In genomic region chr5:121660059-121660896, GRCm38 (mm10) we compare ENCODE assay signal across 8 mouse cellular contexts. TPM values are rescaled to one million over a fixed set of nuclear protein-coding genes. Genes with fewer than 3 reads are reported as not detected.
DNase-seq lines count a peak whose midpoint lies in the region; ATAC-seq and TF ChIP-seq lines count a peak whose summit lies in the region.

Gene Acad10 (minus strand): TSS chr5:121660514.
Gene Brap (plus strand): TSS chr5:121660563.

- TF ChIP-seq EP300 in CH12.LX (IDR thresholded peaks at IDR 0.05; ENCODE audit: low read length), result no peak
- TF ChIP-seq EP300 in heart, postnatal 0 days (IDR thresholded peaks at IDR 0.05; ENCODE audit: low read depth), result no peak

- H3K4me3 ChIP-seq in CH12.LX (replicated peaks in 1 of 3; ENCODE audit: low read depth in 2 of 3, low read length in 2 of 3, poor library complexity in 1 of 3), result peak within 1 kb of the TSS; percentile 87 to 99 (median 91)
- peak within 1 kb of the TSS; percentile 98 for H3K4me3 ChIP-seq in forebrain, embryonic 12.5 days (replicated peaks)
- H3K4me3 ChIP-seq in heart, postnatal 0 days (ENCODE audit: low read depth, low read length), result peak within 1 kb of the TSS; percentile 99
- H3K4me3 ChIP-seq in liver, embryonic 16.5 days (ENCODE audit: low read depth, low read length), result peak within 1 kb of the TSS; percentile 98
- peak within 1 kb of the TSS; percentile 86 for H3K4me3 ChIP-seq in neural tube, embryonic 13.5 days
- peak within 1 kb of the TSS; percentile 86 for H3K4me3 ChIP-seq in testis, adult 2 months (ENCODE audit: control insufficient read depth, low read depth, low read length)

- H3K4me2 ChIP-seq in CH12.LX (ENCODE audit: insufficient read depth, low read depth, poor library complexity, severe bottlenecking), result peak within 1 kb of the TSS; percentile 70
- peak within 1 kb of the TSS; percentile 92 for H3K4me2 ChIP-seq in forebrain, embryonic 12.5 days
- peak within 1 kb of the TSS; percentile 93 for H3K4me2 ChIP-seq in heart, postnatal 0 days (ENCODE audit: low read depth, low read length)
- peak within 1 kb of the TSS; percentile 97 for H3K4me2 ChIP-seq in liver, embryonic 16.5 days (ENCODE audit: low read depth, low read length)
- peak within 1 kb of the TSS; percentile 88 for H3K4me2 ChIP-seq in neural tube, embryonic 13.5 days

- no peak for TF ChIP-seq CTCF in CH12.LX (conservative IDR thresholded peaks at IDR 0.05 in 1 of 2, IDR thresholded peaks at IDR 0.05 in 1 of 2; ENCODE audit: low read depth in 2 of 2, low read length in 2 of 2)
- TF ChIP-seq CTCF in heart, postnatal 0 days (IDR thresholded peaks at IDR 0.05; ENCODE audit: low read depth), result no peak
- no peak for TF ChIP-seq CTCF in testis, adult 2 months (IDR thresholded peaks at IDR 0.05; ENCODE audit: control insufficient read depth, insufficient read depth, insufficient replicate concordance, low read depth, low read length)

- no peak for TF ChIP-seq RAD21 in CH12.LX (IDR thresholded peaks at IDR 0.05; ENCODE audit: low read depth, low read length)

- DNase-seq in CH12.LX (ENCODE audit: extremely low read depth), result peak; percentile 82
- peak; percentile 71 for DNase-seq in c-Kit-positive CD71-positive TER-119-negative erythroid progenitor cells, embryonic 14.5 days (ENCODE audit: low read depth)
- DNase-seq in heart, postnatal 0 days (ENCODE audit: low spot score), result peak; percentile 90
- DNase-seq in kidney, postnatal 4 days, result peak; percentile 95 to 97

- peak within 1 kb of the TSS; percentile 83 for H3K9ac ChIP-seq in CH12.LX (ENCODE audit: insufficient read depth, low read depth)
- peak within 1 kb of the TSS; percentile 92 for H3K9ac ChIP-seq in forebrain, embryonic 12.5 days
- H3K9ac ChIP-seq in heart, postnatal 0 days (replicated peaks; ENCODE audit: low read depth, low read length), result peak within 1 kb of the TSS; percentile 97
- H3K9ac ChIP-seq in liver, embryonic 16.5 days (ENCODE audit: low read depth, low read length), result peak within 1 kb of the TSS; percentile 99
- H3K9ac ChIP-seq in neural tube, embryonic 13.5 days, result peak within 1 kb of the TSS; percentile 90

- in situ Hi-C loops in CH12.LX (cut with MboI; ENCODE audit: low pct_ligation_motif_present, low pct_unique_long_range_greater_than_20kb, low sequenced_read_pairs), result no loop called here

- H3K27ac ChIP-seq in CH12.LX (ENCODE audit: insufficient read depth, low read depth), result no peak within 1 kb of the TSS; the same call in 1 of the 2 replicates
- H3K27ac ChIP-seq in forebrain, embryonic 12.5 days, result peak within 1 kb of the TSS; percentile 70
- H3K27ac ChIP-seq in heart, postnatal 0 days (ENCODE audit: low read depth), result peak within 1 kb of the TSS; percentile 84
- peak within 1 kb of the TSS; percentile 84 for H3K27ac ChIP-seq in liver, embryonic 16.5 days (ENCODE audit: low read length)
- peak within 1 kb of the TSS; percentile 65 for H3K27ac ChIP-seq in neural tube, embryonic 13.5 days (replicated peaks)
- H3K27ac ChIP-seq in testis, adult 2 months (ENCODE audit: control insufficient read depth, insufficient read depth, low read depth, low read length), result peak within 1 kb of the TSS; percentile 88

- WGBS in forebrain, embryonic 12.5 days, result 2% methylated on average over 78 of the region's 85 CpGs
- under 1% methylated on average over 78 of the region's 85 CpGs for WGBS in heart, postnatal 0 days
- under 1% methylated on average over 85 of the region's 85 CpGs for WGBS in liver, embryonic 16.5 days (ENCODE audit: insufficient replicate concordance)
- 1% methylated on average over 75 of the region's 85 CpGs for WGBS in neural tube, embryonic 13.5 days

- peak; percentile 91 for ATAC-seq in forebrain, embryonic 12.5 days (ENCODE audit: low FRiP score)
- peak; percentile 91 for ATAC-seq in heart, postnatal 0 days (ENCODE audit: insufficient read depth, low read depth)
- peak; percentile 88 for ATAC-seq in liver, embryonic 16.5 days (ENCODE audit: low read depth)
- ATAC-seq in neural tube, embryonic 13.5 days (ENCODE audit: low read depth), result peak; percentile 85

- peak; percentile 93 for TF ChIP-seq POLR2A in CH12.LX (IDR thresholded peaks at IDR 0.05; ENCODE audit: low read depth, low read length)
- TF ChIP-seq POLR2A in testis, adult 2 months (IDR thresholded peaks at IDR 0.05; ENCODE audit: control insufficient read depth, low read depth, low read length), result peak; percentile 85

- no peaks in the 10 kb centered on the region for H3K9me3 ChIP-seq in CH12.LX (replicated peaks; ENCODE audit: low read length)
- no peaks in the 10 kb centered on the region for H3K9me3 ChIP-seq in forebrain, embryonic 12.5 days
- no peaks in the 10 kb centered on the region for H3K9me3 ChIP-seq in heart, postnatal 0 days (replicated peaks; ENCODE audit: control insufficient read depth, low read length)
- no peaks in the 10 kb centered on the region for H3K9me3 ChIP-seq in liver, embryonic 16.5 days (replicated peaks; ENCODE audit: control insufficient read depth, low read length)
- no peaks in the 10 kb centered on the region for H3K9me3 ChIP-seq in neural tube, embryonic 13.5 days

- peaks cover 12% of the 10 kb centered on the region for H3K79me2 ChIP-seq in CH12.LX (replicated peaks; ENCODE audit: control insufficient read depth, extremely low read depth, insufficient read depth, poor library complexity, severe bottlenecking)

- H3K4me1 ChIP-seq in CH12.LX (ENCODE audit: control insufficient read depth in 1 of 2, insufficient read depth in 2 of 2), result peaks cover 11 to 30% of the 10 kb centered on the region in 2 experiments
- H3K4me1 ChIP-seq in forebrain, embryonic 12.5 days, result peaks cover 21% of the 10 kb centered on the region
- peaks cover 10% of the 10 kb centered on the region; the same call in 1 of the 2 replicates for H3K4me1 ChIP-seq in heart, postnatal 0 days (ENCODE audit: control insufficient read depth, insufficient read depth)
- H3K4me1 ChIP-seq in liver, embryonic 16.5 days (ENCODE audit: control insufficient read depth, low read depth, low read length), result peaks cover 16% of the 10 kb centered on the region
- peaks cover 24% of the 10 kb centered on the region for H3K4me1 ChIP-seq in neural tube, embryonic 13.5 days (replicated peaks)
- peaks cover 6% of the 10 kb centered on the region for H3K4me1 ChIP-seq in testis, adult 2 months (ENCODE audit: control insufficient read depth, insufficient read depth, low read length)

- H3K27me3 ChIP-seq in CH12.LX (replicated peaks), result no peaks in the 10 kb centered on the region
- no peaks in the 10 kb centered on the region for H3K27me3 ChIP-seq in forebrain, embryonic 12.5 days
- no peaks in the 10 kb centered on the region for H3K27me3 ChIP-seq in heart, postnatal 0 days (ENCODE audit: control insufficient read depth, insufficient read depth, low read length)
- no peaks in the 10 kb centered on the region for H3K27me3 ChIP-seq in liver, embryonic 16.5 days (ENCODE audit: control insufficient read depth, insufficient read depth, low read depth, low read length)
- no peaks in the 10 kb centered on the region for H3K27me3 ChIP-seq in neural tube, embryonic 13.5 days
- no peaks in the 10 kb centered on the region for H3K27me3 ChIP-seq in testis, adult 2 months (ENCODE audit: control insufficient read depth, insufficient read depth, low read length)

- dilution Hi-C loops in CH12.LX (cut with MboI; ENCODE audit: extremely low pct_ligation_motif_present, extremely low pct_unique_long_range_greater_than_20kb, low sequenced_read_pairs), result no loop called here

- H3K36me3 ChIP-seq in CH12.LX (replicated peaks in 1 of 2; ENCODE audit: control insufficient read depth in 1 of 2, insufficient read depth in 1 of 2, low read length in 1 of 2), result peaks cover 19 to 35% of the 10 kb centered on the region in 2 experiments
- H3K36me3 ChIP-seq in forebrain, embryonic 12.5 days (replicated peaks), result peaks cover 30% of the 10 kb centered on the region
- H3K36me3 ChIP-seq in heart, postnatal 0 days (replicated peaks; ENCODE audit: control insufficient read depth, insufficient read depth, low read length), result peaks cover 29% of the 10 kb centered on the region; the same call in 1 of the 2 replicates
- H3K36me3 ChIP-seq in liver, embryonic 16.5 days (ENCODE audit: control insufficient read depth, insufficient read depth), result peaks cover 18% of the 10 kb centered on the region
- H3K36me3 ChIP-seq in neural tube, embryonic 13.5 days, result peaks cover 28% of the 10 kb centered on the region
- H3K36me3 ChIP-seq in testis, adult 2 months (ENCODE audit: control insufficient read depth, insufficient read depth, low read length), result peaks cover 2% of the 10 kb centered on the region

TF ChIP-seq in CH12.LX, 34 proteins besides CTCF, POLR2A, EP300 and RAD21 (continues in another document):
- TF ChIP-seq NRF1 (IDR thresholded peaks at IDR 0.05; ENCODE audit: low read depth, low read length) (peak; percentile 96), PAX5 (IDR thresholded peaks at IDR 0.05; ENCODE audit: low read length) (no peak), KAT2A (IDR thresholded peaks at IDR 0.05; ENCODE audit: insufficient replicate concordance, low read length) (peak; percentile 65; the same call in 1 of the 2 replicates), MYC (IDR thresholded peaks at IDR 0.05; ENCODE audit: low read depth, low read length) (peak; percentile 25; the same call in 1 of the 2 replicates), BHLHE40 (IDR thresholded peaks at IDR 0.05; ENCODE audit: low read depth, low read length) (0 out of 2 replicates have a peak, but pooled peaks have one; percentile 46)

RNA-seq across cellular contexts. Expression of gene Acad10, which starts in this region (rescaled TPM):
- total RNA-seq in CH12.LX (2012; rRNA removed) (2.2 and 4.2 TPM in 2 replicates), CH12.LX (2014; rRNA removed) (2.4 and 2.7 TPM in 2 replicates)
- polyA plus RNA-seq in CH12.LX (2012; ENCODE audit: insufficient read length, low read depth), result 2.1 and 2.7 TPM in 2 replicates
- polyA plus RNA-seq in forebrain, embryonic 12.5 days (2016; fragmentation: Nextera tagmentation; extraction: Ambion mirVana), result 1.3 and 2.5 TPM in 2 replicates
- total RNA-seq in heart, postnatal 0 days (2014; rRNA removed; ENCODE audit: low replicate concordance), result 3.7 and 6.1 TPM in 2 replicates
- 1.8 and 2.2 TPM in 2 replicates for polyA plus RNA-seq in heart, postnatal 0 days (2015; fragmentation: Nextera tagmentation; extraction: Ambion mirVana)
- 3.9 and 5.5 TPM in 2 replicates for polyA plus RNA-seq in liver, embryonic 16.5 days (2015; fragmentation: Nextera tagmentation; extraction: Ambion mirVana)
- 1.3 and 1.6 TPM in 2 replicates for polyA plus RNA-seq in neural tube, embryonic 13.5 days (2015; fragmentation: Nextera tagmentation; extraction: Ambion mirVana)
- 5.7 and 5.9 TPM in 2 replicates for polyA plus RNA-seq in testis, adult 2 months (2012; rRNA removed)

RNA-seq across cellular contexts. Expression of gene Brap, which starts in this region (rescaled TPM):
- 23.7 and 27.4 TPM in 2 replicates for total RNA-seq in CH12.LX (2012; rRNA removed)
- 29.0 and 33.3 TPM in 2 replicates for total RNA-seq in CH12.LX (2014; rRNA removed)
- polyA plus RNA-seq in CH12.LX (2012; ENCODE audit: insufficient read length, low read depth), result 28.0 and 29.8 TPM in 2 replicates
- 45.2 and 47.3 TPM in 2 replicates for polyA plus RNA-seq in forebrain, embryonic 12.5 days (2016; fragmentation: Nextera tagmentation; extraction: Ambion mirVana)
- 32.9 and 38.0 TPM in 2 replicates for total RNA-seq in heart, postnatal 0 days (2014; rRNA removed; ENCODE audit: low replicate concordance)
- polyA plus RNA-seq in heart, postnatal 0 days (2015; fragmentation: Nextera tagmentation; extraction: Ambion mirVana), result 20.7 and 23.2 TPM in 2 replicates
- 22.6 and 22.7 TPM in 2 replicates for polyA plus RNA-seq in liver, embryonic 16.5 days (2015; fragmentation: Nextera tagmentation; extraction: Ambion mirVana)
- 46.1 and 47.3 TPM in 2 replicates for polyA plus RNA-seq in neural tube, embryonic 13.5 days (2015; fragmentation: Nextera tagmentation; extraction: Ambion mirVana)
- polyA plus RNA-seq in testis, adult 2 months (2012; rRNA removed), result 116 and 128 TPM in 2 replicates
